Mouse (Mus musculus): ENCODE measurements at regions not wholly inside any gene's neighbourhood (a gene's known extent, or its start where the extent isn't known, plus 50 kb on each side); places are given as distances from the start of the nearest gene placed in this dataset.

DNA sequence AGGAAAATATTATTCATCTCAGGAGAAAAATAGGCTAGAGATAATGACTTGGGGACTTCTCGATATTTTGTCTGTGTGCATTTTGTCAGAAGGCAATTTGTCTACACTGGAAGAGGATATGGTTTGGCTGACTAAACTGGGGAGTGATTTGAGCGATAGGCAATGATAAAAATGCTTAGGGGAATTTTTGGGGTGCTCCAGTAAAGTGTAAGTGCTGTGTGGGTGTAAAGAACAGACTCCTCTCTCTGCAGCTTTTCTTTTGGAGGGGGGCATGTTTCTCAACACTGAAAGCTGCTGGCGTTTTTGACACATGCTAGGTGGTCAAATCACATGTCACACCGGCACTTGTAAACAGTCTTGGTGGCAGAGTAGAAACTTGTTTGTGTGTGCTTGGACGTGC is 171.4 kb downstream of the Kcnrg start:
- Histone ChIP-seq H3K36me3 (ENCODE audit: insufficient read depth, low read length) (no peaks in the 10 kb centered on the region), H3K4me1 (replicated peaks; ENCODE audit: low read depth, low read length) (no peaks in the 10 kb centered on the region), H3K9me3 (ENCODE audit: low read length) (no peaks in the 10 kb centered on the region), H3K27me3 (ENCODE audit: insufficient read depth, low read length) (no peaks in the 10 kb centered on the region), H3K4me3 (replicated peaks; ENCODE audit: low read length) (no peak overlapping the region)
- TF ChIP-seq NANOG (IDR thresholded peaks at IDR 0.05; ENCODE audit: borderline replicate concordance, low read length), result no peak
- no peak for TF ChIP-seq POU5F1 (IDR thresholded peaks at IDR 0.05; ENCODE audit: borderline replicate concordance, low read length)
- TF ChIP-seq CTCF (conservative IDR thresholded peaks at IDR 0.05; ENCODE audit: low read length), result no peak

DNA sequence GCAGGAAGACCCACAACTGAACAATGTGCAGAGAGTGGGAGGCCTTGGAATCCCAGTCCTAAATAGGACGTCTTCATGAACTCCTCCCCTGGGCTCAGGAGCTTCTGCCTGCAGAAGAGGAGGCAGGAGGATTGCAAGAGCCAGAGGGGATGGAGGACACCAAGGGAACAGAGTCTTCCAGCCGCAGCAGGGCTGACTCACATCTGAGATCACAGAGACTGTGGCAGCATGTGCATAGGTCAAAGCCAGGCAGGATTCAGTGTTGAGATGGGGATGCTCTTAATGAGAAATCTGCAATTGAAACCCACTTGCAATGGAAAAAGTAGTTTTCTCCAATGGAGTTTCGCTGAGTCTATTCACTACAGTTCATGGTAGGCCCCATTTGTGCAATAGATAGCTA is 175.9 kb downstream of the Kcnrg start:
- TF ChIP-seq POU5F1 (IDR thresholded peaks at IDR 0.05; ENCODE audit: borderline replicate concordance, low read length) (no peak), NANOG (IDR thresholded peaks at IDR 0.05; ENCODE audit: borderline replicate concordance, low read length) (no peak), CTCF (conservative IDR thresholded peaks at IDR 0.05; ENCODE audit: low read length) (no peak)
- Histone ChIP-seq H3K27me3 (ENCODE audit: insufficient read depth, low read length) (no peaks in the 10 kb centered on the region), H3K4me3 (replicated peaks; ENCODE audit: low read length) (no peak overlapping the region), H3K9me3 (ENCODE audit: low read length) (no peaks in the 10 kb centered on the region), H3K36me3 (ENCODE audit: insufficient read depth, low read length) (no peaks in the 10 kb centered on the region), H3K4me1 (replicated peaks; ENCODE audit: low read depth, low read length) (no peaks in the 10 kb centered on the region)

DNA sequence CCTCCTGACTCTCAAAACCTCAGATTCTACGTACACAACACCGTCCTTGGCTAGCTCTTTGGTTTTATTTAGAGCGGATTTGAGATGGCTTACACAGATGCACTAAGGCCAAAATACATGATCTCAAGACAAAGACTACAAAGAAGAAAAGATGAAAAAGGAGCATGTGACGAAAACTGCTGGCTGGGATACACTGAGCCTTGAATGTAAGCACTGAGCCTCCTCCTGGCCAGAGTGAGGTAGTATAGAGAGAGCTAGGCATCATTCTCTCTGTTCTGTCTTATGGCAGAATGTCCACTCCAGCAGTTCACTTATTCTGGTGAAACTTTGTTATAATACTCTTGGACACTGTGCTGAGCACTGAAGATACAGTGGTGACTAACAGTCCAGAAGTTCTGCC is 177.4 kb downstream of the Kcnrg start:
- Histone ChIP-seq H3K36me3 (ENCODE audit: insufficient read depth, low read length) (no peaks in the 10 kb centered on the region), H3K4me3 (replicated peaks; ENCODE audit: low read length) (no peak overlapping the region), H3K9me3 (ENCODE audit: low read length) (no peaks in the 10 kb centered on the region), H3K4me1 (replicated peaks; ENCODE audit: low read depth, low read length) (no peaks in the 10 kb centered on the region), H3K27me3 (ENCODE audit: insufficient read depth, low read length) (no peaks in the 10 kb centered on the region)
- no peak for TF ChIP-seq CTCF (conservative IDR thresholded peaks at IDR 0.05; ENCODE audit: low read length)
- no peak for TF ChIP-seq NANOG (IDR thresholded peaks at IDR 0.05; ENCODE audit: borderline replicate concordance, low read length)
- no peak for TF ChIP-seq POU5F1 (IDR thresholded peaks at IDR 0.05; ENCODE audit: borderline replicate concordance, low read length)

DNA sequence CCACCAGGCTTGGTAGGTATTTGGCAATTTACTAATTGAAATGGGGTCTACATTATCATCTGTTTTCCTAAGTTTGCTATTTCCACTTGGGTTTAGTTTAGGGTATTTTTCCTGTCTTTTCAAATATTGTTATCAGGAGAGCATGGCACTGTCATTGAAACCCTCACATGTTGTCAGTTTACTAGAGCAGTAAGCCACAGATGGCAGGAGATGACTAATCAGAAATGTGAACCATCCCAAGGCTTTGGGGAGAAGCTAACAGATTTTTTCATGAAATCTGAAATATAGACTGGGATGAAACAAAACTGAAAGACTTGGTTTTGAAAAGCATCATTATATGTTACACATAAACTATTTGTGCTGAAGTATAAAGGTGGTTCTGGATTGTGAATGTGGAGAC is 178.8 kb downstream of the Kcnrg start:
- H3K4me3 ChIP-seq (replicated peaks; ENCODE audit: low read length), result no peak overlapping the region
- no peaks in the 10 kb centered on the region for H3K4me1 ChIP-seq (replicated peaks; ENCODE audit: low read depth, low read length)
- H3K9me3 ChIP-seq (ENCODE audit: low read length), result no peaks in the 10 kb centered on the region
- H3K36me3 ChIP-seq (ENCODE audit: insufficient read depth, low read length), result no peaks in the 10 kb centered on the region
- H3K27me3 ChIP-seq (ENCODE audit: insufficient read depth, low read length), result no peaks in the 10 kb centered on the region
- no peak for TF ChIP-seq POU5F1 (IDR thresholded peaks at IDR 0.05; ENCODE audit: borderline replicate concordance, low read length)
- TF ChIP-seq CTCF (conservative IDR thresholded peaks at IDR 0.05; ENCODE audit: low read length), result no peak
- no peak for TF ChIP-seq NANOG (IDR thresholded peaks at IDR 0.05; ENCODE audit: borderline replicate concordance, low read length)

DNA sequence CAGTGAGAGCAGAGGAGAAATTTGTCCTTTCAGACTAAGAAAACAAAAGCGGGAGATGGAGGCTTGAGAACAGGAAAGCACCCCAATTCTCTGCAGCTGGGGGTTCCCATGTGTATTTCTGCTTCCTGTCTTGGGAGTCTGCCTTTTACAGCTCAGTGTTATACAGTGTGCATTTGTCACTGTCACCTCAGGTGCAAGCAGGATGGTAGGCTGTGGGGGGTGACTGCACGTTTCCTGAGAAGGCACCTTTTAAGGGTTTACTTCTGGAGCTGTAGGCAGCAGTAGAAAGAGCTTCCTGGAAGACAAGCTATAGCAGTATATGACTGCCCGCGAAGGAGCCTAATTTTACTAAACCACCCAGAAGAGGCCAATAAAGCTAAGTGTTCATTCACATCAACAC is 180.5 kb downstream of the Kcnrg start:
- no peaks in the 10 kb centered on the region for H3K36me3 ChIP-seq (ENCODE audit: insufficient read depth, low read length)
- H3K9me3 ChIP-seq (ENCODE audit: low read length), result peaks cover 8% of the 10 kb centered on the region
- H3K27me3 ChIP-seq (ENCODE audit: insufficient read depth, low read length), result no peaks in the 10 kb centered on the region
- TF ChIP-seq CTCF (conservative IDR thresholded peaks at IDR 0.05; ENCODE audit: low read length), result no peak
- TF ChIP-seq POU5F1 (IDR thresholded peaks at IDR 0.05; ENCODE audit: borderline replicate concordance, low read length), result no peak
- TF ChIP-seq NANOG (IDR thresholded peaks at IDR 0.05; ENCODE audit: borderline replicate concordance, low read length), result no peak
- no peaks in the 10 kb centered on the region for H3K4me1 ChIP-seq (replicated peaks; ENCODE audit: low read depth, low read length)
- no peak overlapping the region for H3K4me3 ChIP-seq (replicated peaks; ENCODE audit: low read length)

DNA sequence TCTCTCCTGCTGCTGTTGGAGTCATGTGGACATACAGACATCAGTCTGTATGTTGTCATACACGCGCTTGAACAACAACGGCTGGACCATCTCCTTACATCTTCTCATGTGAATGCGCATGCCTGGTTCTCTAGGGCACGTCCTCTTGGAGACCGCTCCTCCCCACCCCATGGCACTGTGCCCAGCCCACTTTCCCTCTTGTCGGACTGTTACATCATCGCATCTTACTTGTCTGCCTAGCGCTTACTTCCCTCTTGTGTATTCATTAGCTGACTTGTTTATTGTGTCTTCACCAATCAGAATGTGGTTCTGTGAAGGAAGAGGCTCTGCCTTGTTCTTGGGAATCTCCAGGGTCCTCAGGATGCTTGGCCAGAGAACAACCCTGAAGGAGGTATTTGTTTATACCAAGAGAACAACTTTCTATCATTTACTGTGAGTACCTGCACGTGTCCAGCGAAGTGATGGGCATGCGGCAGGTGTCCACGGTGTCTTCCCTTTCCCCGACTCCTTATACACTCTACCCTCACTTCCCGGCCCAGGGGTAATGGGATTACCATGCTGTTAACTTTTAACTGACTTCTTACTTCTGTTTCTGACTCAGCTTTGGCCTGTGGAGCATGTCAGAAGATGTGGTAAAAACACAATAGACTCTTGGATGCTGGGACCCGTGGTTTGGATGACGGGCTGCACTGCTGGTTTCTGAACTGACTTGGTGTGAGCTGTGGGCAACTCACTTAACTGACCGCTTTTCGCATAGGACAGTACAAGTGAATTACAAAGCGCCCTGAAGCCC is 181.9 kb downstream of the Kcnrg start:
- H3K36me3 ChIP-seq (ENCODE audit: insufficient read depth, low read length), result no peaks in the 10 kb centered on the region
- H3K4me1 ChIP-seq (replicated peaks; ENCODE audit: low read depth, low read length), result no peaks in the 10 kb centered on the region
- H3K9me3 ChIP-seq (ENCODE audit: low read length), result peaks cover 8% of the 10 kb centered on the region
- no peak overlapping the region for H3K4me3 ChIP-seq (replicated peaks; ENCODE audit: low read length)
- no peaks in the 10 kb centered on the region for H3K27me3 ChIP-seq (ENCODE audit: insufficient read depth, low read length)
- TF ChIP-seq CTCF (conservative IDR thresholded peaks at IDR 0.05; ENCODE audit: low read length), result no peak
- TF ChIP-seq POU5F1 (IDR thresholded peaks at IDR 0.05; ENCODE audit: borderline replicate concordance, low read length), result no peak
- no peak for TF ChIP-seq NANOG (IDR thresholded peaks at IDR 0.05; ENCODE audit: borderline replicate concordance, low read length)

DNA sequence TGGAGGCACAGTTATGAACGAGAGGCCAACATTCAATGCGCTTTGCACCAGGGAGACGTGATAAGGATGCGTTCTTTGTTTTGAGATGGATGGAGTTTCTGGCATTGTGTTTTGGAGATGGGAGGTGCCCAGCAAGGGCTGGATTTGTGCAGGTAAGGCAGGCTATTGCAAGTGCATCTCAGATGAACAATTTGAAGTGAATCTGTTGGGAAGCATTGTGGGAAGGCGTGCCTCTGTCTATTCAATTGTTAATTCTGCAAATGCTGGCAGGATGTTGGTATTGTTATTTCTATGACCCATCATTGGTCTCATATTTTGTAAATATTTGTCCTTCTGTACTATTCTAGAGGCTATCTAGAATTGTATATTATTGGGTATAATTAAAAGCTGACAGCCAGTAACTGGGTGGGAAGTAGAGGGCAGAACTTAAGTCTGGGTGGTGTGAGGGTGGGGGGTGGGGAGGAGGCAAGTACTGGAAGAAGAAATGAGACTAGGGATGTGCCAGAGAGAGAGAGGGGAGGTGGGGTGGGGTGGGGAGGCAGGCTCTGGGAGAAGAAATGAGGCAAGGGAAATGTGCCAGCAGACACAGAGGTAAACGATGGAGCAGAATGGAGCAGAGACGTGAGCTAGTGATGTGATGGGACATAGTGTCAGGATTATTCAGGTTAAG is 188.9 kb downstream of the Kcnrg start:
- TF ChIP-seq NANOG (IDR thresholded peaks at IDR 0.05; ENCODE audit: borderline replicate concordance, low read length) (no peak), POU5F1 (IDR thresholded peaks at IDR 0.05; ENCODE audit: borderline replicate concordance, low read length) (no peak), CTCF (conservative IDR thresholded peaks at IDR 0.05; ENCODE audit: low read length) (no peak)
- Histone ChIP-seq H3K27me3 (ENCODE audit: insufficient read depth, low read length) (no peaks in the 10 kb centered on the region), H3K9me3 (ENCODE audit: low read length) (peaks cover 31% of the 10 kb centered on the region), H3K4me1 (replicated peaks; ENCODE audit: low read depth, low read length) (peaks cover 20% of the 10 kb centered on the region), H3K36me3 (ENCODE audit: insufficient read depth, low read length) (no peaks in the 10 kb centered on the region), H3K4me3 (replicated peaks; ENCODE audit: low read length) (no peak overlapping the region)

DNA sequence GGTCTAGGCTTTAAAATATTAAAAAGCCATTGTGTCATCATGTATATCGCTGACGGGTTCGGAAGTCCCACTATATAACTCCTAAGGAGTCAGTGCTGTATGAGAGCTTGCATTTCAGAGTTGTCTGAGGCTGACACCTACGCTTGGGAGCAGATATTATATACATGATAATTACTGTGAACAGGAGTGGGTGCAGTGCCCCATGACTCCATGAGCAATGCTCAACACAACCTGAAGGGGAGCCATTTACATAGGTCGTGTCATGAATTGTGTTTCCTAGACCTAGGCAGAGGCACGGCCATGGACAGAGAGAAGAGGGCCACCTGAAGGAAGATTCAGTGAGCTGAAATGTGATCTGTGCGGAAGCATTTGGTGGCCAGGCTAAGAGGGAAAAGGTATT is 189.4 kb downstream of the Kcnrg start:
- Histone ChIP-seq H3K4me3 (replicated peaks; ENCODE audit: low read length) (no peak overlapping the region), H3K9me3 (ENCODE audit: low read length) (peaks cover 27% of the 10 kb centered on the region), H3K4me1 (replicated peaks; ENCODE audit: low read depth, low read length) (peaks cover 20% of the 10 kb centered on the region), H3K27me3 (ENCODE audit: insufficient read depth, low read length) (no peaks in the 10 kb centered on the region), H3K36me3 (ENCODE audit: insufficient read depth, low read length) (no peaks in the 10 kb centered on the region)
- TF ChIP-seq CTCF (conservative IDR thresholded peaks at IDR 0.05; ENCODE audit: low read length) (no peak; the same call in 1 of the 2 replicates), POU5F1 (IDR thresholded peaks at IDR 0.05; ENCODE audit: borderline replicate concordance, low read length) (no peak), NANOG (IDR thresholded peaks at IDR 0.05; ENCODE audit: borderline replicate concordance, low read length) (no peak)
